Mouse (Mus musculus): ENCODE data around the gene Acr.
A peak's percentile ranks its signal among the peaks of the same experiment; 100 is the strongest.

Gene Acr

DNA sequence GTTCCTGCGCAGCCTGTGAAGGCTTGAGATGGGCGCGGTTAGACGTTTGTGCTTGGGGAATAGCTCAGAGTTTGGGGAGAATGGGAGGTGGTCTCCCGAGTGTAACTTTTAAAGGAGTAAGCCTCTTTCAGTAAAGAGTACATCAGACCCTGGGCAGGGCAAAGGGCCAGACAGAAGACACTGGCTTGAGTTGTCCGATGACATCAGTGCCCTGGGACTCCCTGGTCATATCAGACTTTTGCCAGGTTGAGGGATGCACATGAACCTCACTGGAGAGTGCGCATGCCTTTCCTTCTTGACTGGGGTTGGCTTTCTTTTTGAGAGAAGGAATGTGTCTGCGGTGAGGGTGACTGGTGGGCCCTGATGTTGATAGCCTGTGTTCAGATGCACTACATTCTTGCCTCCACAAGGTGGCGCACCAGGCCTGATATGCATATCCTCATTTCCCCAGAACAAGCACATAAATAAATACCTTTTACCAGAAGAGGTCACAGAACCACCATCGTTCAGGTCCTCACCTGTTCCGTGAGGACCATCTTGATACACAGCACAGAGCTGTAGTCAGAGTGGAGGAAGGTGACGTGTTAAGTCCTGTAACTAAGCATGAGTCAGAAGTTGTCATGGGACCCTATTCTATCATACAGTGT is 54.3 kb downstream of the Acr start:
- DNase-seq (ENCODE audit: extremely low spot score, low spot score) = peak; percentile 58

DNA sequence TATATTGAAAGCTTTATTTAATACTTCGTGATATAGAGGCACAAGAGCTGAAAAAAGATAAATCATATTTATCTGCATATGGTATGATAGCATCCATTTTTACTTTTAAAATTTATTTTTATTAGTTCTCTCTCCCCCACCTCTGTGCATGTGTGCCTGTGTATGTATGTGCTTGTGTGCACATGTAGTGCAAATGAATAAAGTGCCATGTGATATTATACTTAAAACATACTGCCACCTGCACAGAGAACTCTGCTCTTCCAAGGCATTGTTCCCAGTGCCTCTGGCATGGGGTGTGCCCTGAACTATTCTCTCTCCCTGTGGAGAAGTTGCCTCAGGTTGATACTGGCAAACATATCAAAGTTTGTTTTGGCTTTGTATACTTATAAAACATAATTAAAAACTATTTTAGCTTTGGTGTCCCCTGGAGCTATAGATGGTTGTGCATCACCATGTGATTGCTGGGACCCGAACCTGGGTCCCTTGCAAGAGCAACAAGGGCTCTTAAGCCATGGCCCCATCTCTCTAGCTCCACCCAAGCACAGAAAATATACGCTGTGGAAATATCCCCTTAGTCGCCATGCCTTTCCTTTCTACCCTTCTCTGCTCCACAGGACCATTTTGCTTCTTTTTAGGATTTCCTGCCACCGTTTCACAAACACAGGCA is 55.0 kb downstream of the Acr start:
- DNase-seq (ENCODE audit: extremely low spot score, low spot score) = no peak

DNA sequence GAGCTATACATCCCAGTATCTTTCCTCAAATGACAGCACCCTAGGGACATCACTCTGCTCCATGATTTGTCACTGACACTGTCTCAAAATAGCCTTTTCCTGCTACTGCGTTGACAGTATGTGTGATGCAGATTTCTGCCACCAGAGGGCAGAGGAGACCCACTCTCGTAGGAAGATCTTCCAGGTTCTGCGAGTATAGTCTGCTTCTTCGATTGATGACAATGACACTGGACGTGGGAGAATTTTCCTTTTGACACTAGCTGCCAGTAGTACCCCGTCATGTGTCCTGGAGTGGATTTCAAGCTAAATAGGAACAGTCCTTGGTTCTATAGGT is 55.5 kb downstream of the Acr start:
- peak; percentile 74 for DNase-seq (ENCODE audit: extremely low spot score, low spot score)

All from neural tube, embryonic 10.5 days (tissue).